Mouse (Mus musculus) layer of hippocampus, adult 9-10 months (tissue): Measurements from ENCODE around the gene Eif2ak4.

Experiments
- DNase-seq: peaks from one replicate; pipeline ENCODE4 v3.0.0; 2022; ENCODE audit warnings: low spot score

Gene Eif2ak4

DNA sequence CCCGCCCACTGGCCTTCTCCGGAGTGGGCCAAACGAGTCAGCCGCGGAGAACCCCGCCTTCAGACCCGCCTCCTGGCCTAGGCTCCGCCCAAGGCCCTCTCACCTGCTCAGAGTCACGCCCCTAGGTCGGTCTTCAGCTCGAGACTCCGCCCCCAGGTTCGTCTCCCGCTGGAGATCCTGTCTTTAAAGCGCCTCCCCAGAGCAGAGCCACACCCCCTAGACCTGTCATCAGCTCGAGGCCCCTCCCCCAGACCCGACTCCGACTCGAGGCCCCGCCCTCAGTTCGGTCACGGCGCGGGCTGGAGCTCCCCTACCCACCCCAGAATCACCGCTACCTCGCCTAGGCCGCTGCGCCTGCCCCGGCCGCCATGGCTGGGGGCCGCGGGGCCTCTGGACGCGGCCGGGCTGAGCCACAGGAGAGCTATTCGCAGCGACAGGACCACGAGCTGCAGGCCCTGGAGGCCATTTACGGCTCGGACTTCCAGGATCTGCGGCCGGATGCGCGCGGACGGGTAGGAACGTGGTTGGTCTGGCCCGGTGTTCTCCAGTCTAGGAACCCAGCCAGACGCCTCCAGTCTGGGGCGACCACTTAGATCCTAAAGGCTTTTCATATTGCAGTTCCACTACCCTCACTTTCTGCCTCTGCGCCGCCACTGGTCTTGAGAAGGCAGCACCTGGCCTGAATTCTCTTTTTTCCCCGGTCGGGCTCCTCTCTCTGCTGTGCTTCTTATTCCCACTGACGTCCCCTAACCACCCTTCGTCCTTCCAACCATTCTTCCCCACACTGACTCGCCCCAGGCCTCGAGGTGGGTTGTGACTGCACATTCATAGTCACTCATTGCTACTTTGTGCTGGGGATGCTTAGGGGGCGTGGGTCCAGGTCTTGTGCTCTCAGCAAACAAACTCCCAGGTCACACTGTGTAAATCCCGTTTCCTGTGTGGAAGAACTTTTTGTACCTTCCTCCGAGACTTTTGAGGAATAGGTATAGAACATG, at the start of gene Eif2ak4:
Eif2ak4 (plus strand) TSS at position 278 of the 995 bp plus-strand sequence.
- DNase-seq: peak; percentile 96

DNA sequence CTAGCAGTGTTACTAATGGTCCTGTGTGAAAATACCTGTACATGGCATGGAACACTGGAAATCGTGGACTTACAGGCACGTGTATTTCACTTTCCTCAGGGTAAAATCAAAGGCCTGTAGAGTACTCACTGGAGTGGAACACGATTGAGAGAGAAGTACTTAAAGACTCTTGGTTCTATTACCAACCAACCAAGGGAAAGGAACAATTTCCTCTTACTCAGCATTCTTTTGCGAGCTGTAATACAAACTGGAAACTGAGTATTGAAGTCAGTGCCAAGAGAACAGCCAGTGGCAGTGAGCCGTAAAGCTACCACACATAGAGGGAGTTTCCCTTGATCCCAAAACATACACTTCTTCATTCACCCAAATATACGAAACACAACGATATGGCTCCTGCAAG, 47.1 kb upstream of the Eif2ak4 start:
- no peak for DNase-seq

GRCm38 (mm10) chr2:118343897-118344296, 44.5 kb upstream of the Eif2ak4 start:
- no peak for DNase-seq

- DNase-seq: no peak
Observed at GRCm38 (mm10) chr2:118345535-118345934, 42.9 kb upstream of the Eif2ak4 start.

DNA sequence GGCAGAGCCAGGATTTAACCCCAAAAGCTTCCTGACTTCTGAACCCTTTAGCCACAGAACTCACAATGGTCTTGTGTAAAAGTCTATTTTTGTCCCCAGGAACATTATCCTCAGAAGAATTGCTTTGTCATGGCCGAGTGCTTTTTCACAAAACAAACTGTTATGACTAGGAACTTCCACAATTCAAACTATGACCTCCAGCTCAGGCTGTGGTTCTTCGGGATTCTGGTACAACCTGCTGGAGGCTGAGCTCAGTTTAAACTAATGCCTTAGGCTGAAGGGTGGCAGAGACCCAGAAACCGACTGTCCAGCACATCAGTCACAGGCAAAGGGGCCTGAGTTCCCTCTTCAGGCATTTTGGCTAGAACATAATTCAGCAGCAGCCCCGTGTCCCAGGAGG, 34.9 kb upstream of the Eif2ak4 start:
- no peak for DNase-seq

DNA sequence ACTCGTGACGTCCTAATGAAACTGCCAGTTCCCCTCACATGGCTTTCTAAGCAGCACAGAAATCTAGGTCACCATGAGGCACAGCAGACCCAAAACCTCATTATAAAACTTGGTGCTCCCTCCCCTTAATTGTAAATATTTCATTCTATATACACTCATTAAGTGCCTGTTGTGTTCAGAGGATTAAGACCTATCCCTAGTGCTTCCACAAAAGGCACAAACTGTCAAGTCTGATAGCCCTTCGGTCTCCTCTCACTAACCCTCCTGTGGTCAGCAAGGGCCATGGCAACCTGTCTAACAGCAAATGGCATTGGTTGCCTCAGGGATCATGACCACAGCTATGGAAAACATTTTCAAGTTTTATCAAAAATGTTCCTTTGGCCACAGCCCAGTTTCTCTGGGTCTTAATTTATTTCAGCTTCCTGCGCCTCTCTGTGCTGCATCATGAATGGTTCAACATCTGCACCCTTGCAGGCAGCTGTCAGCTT, 34.5 kb upstream of the Eif2ak4 start:
- no peak for DNase-seq

- no peak for DNase-seq
Observed at GRCm38 (mm10) chr2:118355138-118355719, 33.2 kb upstream of the Eif2ak4 start.

- no peak for DNase-seq
Observed at GRCm38 (mm10) chr2:118371841-118372240, 16.6 kb upstream of the Eif2ak4 start.

- DNase-seq: no peak
Observed at GRCm38 (mm10) chr2:118372561-118372900, 15.9 kb upstream of the Eif2ak4 start.

GRCm38 (mm10) chr2:118372901-118373571, 15.4 kb upstream of the Eif2ak4 start, which contains the start of gene Gpr176:
Gene Gpr176, minus strand, starts transcription at chr2:118373419.
- no peak for DNase-seq

GRCm38 (mm10) chr2:118373572-118374279, 14.7 kb upstream of the Eif2ak4 start:
- DNase-seq: peak; percentile 54

GRCm38 (mm10) chr2:118375522-118375921, 12.9 kb upstream of the Eif2ak4 start:
- no peak for DNase-seq

DNA sequence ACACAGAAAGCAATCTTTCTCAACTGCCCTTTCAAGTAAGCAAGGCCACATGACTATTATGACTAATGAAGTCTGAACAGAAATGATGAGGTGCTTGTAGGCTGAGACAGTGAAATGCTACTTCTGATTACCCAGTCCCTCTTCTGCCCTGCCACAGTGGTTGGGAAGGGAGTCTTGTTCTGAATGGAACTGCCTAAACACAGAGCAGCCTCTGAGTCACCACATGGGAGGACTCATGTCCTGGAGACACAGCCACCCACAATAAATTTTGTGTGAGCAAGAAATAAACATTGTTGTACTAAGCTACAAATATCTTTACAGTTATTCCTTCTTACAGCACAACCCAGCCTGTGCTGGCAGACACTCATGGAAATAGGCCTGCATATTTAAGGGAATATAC, 12.5 kb upstream of the Eif2ak4 start:
- DNase-seq: no peak

- DNase-seq: no peak
Observed at GRCm38 (mm10) chr2:118379756-118380155, 8.7 kb upstream of the Eif2ak4 start.

GRCm38 (mm10) chr2:118383387-118383786, 5.0 kb upstream of the Eif2ak4 start:
- no peak for DNase-seq

DNA sequence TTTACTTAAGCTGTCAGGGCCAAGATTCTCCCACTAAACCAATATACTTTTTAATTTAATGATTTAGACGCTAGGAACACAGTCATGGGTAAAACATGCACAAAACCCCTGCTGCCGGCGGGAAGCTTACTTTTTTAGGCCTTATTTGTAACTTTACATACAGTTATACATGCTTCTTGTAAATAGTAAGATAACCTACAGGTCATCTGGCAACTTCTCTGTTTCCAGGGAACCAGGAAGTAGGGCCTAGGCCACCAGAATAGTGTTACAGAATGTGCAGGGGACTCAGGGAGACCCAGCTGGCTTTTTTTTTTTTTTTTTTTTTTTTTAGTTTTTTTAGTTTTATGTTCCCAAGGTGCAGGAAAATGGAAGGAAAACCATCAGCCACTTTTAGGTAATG, 1.2 kb downstream of the Eif2ak4 start:
- no peak for DNase-seq

DNA sequence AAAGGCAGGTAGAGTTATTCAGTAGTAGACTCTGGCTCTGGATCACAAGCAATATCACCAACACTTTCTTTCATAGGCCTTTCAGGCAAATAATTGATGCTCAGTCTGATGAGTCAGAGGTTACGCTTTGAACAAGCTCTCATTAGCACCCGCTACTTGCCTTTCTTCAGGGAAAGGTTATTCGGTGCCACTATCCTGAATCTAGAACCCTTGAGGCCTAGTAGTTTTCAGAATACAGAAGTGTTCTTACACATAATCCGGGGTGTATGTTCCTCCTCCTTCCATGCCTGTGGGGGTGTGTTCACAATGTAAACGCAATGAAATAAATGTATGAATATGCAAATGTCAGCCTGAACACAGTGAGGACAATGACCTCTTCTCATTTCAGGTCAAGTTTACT, 1.7 kb downstream of the Eif2ak4 start:
- no peak for DNase-seq

GRCm38 (mm10) chr2:118391201-118391600, 2.8 kb downstream of the Eif2ak4 start:
- no peak for DNase-seq

GRCm38 (mm10) chr2:118399751-118400150, 11.3 kb downstream of the Eif2ak4 start:
- DNase-seq: no peak

- no peak for DNase-seq
Observed at GRCm38 (mm10) chr2:118401834-118402727, 13.7 kb downstream of the Eif2ak4 start.

GRCm38 (mm10) chr2:118404336-118404735, 15.9 kb downstream of the Eif2ak4 start:
- no peak for DNase-seq
